Mouse (Mus musculus): ENCODE results near the gene Gdf3.
A peak's percentile ranks its signal among the peaks of the same experiment; 100 is the strongest.
"Not testable (repeated sequence)": the region's sequence is repeated elsewhere in the genome, so short reads cannot be mapped to it uniquely, and the experiment has no call there.

The Gdf3 gene

GRCm38 (mm10) chr6:122609771-122610170 lies at the start of gene Gdf3:
TSS of gene Gdf3 (minus strand) at chr6:122610087.
- DNase-seq (ENCODE audit: low read depth), result no peak

DNA sequence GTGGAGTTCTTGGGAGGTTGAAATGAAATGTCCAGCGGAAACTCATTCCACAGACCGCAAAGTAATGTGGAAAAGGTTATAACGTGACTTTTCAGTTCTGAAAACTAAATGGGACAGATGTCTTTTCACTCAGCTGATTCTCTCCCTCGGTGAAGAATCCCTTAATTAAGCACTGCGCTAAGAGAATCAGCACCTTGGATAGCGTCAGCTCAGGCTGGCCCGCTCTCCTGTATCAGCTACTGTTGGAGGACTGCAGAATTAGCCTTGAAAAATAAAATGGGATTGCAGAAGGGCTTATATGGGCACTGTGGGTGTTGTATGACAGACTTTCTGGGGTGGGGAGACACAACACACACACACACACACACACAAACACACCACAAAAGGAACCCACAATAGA lies 49.7 kb upstream of the Gdf3 start:
- DNase-seq (ENCODE audit: low read depth), result peak; percentile 41

DNA sequence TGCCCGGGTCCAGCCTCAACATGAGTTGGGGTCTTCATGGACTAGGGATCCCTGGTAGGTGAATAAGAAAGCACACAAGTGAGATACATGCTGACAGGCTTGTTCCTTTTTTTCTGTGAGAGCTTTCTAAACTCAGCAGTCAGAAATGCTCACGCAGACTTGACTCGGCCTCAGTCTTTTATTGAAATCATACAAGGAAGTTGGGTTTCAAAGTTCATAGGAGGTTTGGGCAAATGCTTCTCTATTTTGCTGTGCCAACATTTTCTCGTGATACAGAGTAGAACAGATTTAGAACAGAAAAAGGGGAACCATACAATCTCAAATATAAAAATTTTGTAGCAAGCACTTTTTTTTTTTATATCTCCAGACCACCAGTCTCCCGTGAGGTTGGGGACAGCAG lies 47.7 kb upstream of the Gdf3 start:
- DNase-seq (ENCODE audit: low read depth), result no peak

DNA sequence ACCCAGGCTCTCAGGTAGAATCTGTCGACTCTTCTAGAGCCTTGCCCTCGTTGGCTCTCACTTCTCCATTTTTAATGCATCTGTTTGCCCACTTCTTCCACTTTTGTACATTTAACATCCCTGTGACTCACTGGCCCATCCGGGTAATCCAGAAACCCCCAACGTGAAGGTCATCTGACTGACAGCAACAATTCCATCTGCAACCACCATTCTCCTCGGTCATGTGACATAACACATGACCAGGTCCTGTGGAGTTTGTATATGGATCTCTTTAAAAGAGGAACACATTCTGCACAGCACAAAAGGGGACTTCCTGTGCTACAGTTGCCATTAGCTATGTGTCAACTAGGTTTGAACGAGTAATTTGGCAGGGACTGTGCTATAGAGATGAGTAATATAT lies 44.4 kb upstream of the Gdf3 start:
- DNase-seq (ENCODE audit: low read depth), result no peak

DNA sequence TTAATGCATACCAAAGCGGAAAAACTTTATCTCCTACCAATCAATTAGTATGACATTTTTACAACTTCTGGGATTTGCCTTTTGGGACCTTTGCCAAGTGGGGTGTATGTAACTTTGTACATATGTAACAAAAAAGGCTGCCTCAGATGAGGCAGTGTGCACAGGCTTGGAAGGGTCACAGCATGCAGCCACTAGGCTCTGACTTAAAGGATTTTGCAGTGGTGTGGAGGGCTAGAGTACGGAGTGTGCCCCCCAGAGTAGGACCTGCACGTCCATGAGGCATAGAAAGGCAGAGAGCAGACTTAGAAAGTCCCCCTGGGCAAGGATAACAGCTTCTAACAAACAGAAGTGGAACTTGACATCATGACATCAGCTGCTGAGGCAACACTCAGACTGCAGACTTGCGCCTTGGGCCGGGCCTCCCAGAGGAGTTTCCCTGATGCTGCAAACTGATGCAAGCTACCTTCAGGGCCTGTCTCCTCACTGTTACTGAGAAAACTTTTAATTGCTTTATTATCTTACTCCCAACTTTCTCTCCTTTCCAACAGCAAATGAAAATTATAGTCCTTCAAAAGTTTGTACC lies 40.6 kb upstream of the Gdf3 start:
- no peak for DNase-seq (ENCODE audit: low read depth)

DNA sequence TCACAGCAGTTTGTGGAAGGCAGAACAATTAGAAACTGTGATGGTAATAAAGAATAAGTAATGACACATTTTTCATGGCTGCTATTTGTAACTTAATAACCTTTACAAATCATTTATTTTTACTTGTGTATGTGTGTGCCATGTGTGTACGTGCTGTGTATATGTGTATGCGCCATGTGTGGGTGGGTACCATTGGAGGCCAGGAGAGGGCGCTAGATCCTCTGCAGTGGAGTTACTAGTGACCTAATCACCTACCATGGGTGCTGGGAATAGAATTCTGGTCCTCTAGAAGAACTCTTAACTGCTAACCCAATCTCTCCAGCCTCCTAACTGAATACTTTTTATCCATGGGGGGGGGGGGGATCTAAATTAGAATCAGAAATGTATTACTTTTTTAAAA lies 40.0 kb upstream of the Gdf3 start:
- DNase-seq (ENCODE audit: low read depth), result no peak

DNA sequence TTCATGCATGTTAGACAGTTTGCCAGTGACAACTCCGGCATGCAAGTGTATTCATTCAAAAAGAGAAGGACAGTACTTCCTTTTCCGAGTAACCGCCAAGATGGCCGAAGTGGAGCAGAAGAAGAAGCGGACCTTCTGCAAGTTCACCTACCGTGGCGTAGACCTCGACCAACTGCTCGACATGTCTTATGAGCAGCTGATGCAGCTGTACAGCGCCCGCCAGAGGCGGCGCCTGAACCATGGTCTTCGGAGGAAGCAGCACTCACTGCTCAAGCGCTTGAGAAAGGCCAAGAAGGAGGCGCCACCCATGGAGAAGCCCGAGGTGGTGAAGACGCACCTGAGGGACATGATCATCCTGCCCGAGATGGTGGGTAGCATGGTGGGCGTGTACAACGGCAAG lies 34.3 kb upstream of the Gdf3 start:
- not testable (repeated sequence) for DNase-seq (ENCODE audit: low read depth)

GRCm38 (mm10) chr6:122637566-122637965 lies 27.7 kb upstream of the Gdf3 start:
- not testable (repeated sequence) for DNase-seq (ENCODE audit: low read depth)

DNA sequence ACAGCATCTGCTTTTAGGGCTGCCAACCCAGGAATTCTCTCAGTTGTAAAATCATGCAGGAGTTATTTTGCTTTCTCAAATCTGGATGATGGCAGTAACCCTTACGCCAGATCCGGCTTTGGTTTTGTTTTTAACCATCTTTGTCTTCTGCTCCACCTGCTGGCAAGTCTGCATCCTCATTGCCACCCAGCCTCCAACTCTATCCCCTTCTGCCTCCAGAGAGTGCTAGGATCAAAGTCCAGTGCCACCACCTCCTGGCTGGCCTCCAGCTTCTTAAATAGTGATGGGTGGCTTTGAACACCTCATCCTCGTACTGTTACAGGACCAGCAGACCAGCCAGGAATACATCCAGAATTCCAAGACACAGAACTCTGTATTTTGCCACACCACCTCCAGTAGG lies 26.8 kb upstream of the Gdf3 start:
- DNase-seq (ENCODE audit: low read depth), result no peak

DNA sequence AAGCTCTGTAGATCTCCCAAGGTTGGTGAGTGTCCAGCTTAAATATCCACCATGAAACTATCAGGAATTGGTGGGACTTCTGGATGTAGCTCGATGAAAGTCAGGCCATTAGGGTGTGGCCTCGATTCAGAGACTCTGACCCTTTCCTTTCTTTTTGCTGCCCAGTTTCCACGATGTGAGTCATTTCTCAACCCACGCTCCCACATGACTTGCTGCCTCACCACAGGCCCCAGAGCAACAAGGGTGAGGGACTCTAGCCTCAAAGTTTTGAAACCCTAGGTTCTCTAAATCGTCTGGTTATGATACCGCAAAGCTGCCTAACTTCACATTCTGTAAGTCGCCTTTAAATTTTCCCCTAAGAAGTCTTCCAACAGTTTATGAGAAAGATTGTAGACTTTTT lies 25.4 kb upstream of the Gdf3 start:
- no peak for DNase-seq (ENCODE audit: low read depth)

DNA sequence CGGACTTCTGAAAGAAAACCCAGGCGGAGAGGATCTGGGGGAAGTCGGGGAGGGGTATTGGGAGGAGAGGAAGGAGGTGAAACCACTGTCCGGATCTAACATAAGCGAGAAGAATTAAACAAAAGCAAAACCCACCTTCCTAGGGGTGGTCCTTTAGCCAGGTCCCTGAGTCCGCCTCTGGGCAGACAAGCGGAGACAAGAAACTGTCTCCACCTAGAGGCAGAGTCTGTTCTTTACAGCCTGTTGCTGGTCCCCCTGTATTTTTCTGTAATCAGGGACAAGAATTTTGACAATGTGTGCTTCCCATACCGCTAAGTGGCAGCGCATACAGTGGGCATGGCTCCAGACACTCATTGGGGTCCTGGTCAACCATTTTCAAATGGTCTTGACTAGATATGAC lies 23.5 kb upstream of the Gdf3 start:
- peak; percentile 19 for DNase-seq (ENCODE audit: low read depth)

DNA sequence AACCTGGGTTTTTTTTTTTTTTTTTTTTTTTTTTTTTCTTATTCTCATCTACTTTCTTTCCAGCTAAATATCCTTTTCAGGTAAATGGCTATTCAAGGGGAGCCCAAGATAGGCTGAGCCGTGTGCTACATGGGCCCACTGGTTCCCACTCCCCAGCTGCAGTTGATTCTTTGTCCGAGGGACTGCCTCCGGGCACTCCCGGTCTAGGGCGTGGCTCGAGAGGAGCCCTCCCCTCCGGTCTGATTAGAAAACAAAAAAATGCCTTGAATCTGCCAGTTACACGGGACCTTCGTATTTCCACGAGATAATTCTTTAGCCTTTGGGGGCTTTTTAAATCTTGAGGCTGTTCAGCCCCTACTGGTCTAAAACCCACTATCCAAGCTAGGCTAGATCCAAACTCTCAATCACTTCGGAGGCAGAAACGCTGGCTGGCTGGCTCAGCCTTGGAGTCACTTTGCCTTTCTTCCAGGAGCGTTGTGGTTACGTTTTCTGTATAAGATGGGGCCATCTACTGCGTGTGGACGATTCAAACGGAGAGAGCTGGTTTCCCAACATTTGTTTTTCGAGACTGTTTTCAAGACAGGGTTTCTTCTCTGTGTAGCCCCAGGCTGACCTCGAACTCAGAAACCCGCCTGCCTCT lies 17.7 kb upstream of the Gdf3 start:
- DNase-seq (ENCODE audit: low read depth), result no peak

DNA sequence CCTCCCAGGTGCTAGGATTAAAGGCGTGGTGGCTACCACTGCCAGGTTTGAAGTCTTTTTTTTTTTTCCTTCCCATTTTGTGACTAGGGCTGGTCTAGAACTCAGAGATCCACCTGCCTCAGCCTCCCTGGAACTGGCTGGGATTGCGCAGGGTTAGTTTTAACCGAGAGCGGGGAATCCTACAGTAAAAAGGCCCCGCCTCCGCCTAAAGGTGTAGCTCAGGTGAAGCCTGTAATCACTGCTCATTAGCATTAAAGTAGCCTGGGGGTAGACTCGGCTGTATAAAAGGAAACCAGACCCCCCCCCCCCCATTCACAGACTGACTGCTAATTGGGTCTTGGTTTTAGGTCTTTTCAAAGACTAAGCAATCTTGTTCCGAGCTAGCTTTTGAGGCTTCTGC lies 16.2 kb upstream of the Gdf3 start, which contains the start of gene Dppa3:
Gene Dppa3 (plus strand): TSS at position 301 of the 400 bp plus-strand sequence.
- DNase-seq (ENCODE audit: low read depth), result no peak

GRCm38 (mm10) chr6:122625156-122625555 lies 15.3 kb upstream of the Gdf3 start:
- DNase-seq (ENCODE audit: low read depth), result no peak

- no peak for DNase-seq (ENCODE audit: low read depth)
Observed at GRCm38 (mm10) chr6:122624480-122624879, 14.6 kb upstream of the Gdf3 start.

- no peak for DNase-seq (ENCODE audit: low read depth)
Observed at GRCm38 (mm10) chr6:122621066-122621465, 11.2 kb upstream of the Gdf3 start.

DNA sequence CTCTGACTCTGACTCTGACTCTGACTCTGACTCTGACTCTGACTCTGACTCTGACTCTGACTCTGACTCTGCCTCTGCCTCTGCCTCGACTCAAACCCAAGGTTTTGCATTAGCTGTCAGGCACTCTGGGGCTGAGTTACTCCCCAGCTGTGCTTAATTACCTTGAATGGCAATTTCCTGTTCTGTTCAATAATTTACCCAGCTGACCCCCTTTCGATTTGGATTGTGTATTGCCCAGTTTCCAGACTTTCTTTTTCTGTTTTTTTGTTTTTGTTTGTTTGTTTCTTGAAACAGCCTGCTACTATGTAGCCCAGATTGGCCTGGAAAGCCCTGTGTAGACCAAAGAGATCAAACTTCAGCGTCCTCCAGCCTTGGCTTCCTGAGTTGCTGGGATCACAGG lies 6.1 kb upstream of the Gdf3 start:
- DNase-seq (ENCODE audit: low read depth), result no peak

DNA sequence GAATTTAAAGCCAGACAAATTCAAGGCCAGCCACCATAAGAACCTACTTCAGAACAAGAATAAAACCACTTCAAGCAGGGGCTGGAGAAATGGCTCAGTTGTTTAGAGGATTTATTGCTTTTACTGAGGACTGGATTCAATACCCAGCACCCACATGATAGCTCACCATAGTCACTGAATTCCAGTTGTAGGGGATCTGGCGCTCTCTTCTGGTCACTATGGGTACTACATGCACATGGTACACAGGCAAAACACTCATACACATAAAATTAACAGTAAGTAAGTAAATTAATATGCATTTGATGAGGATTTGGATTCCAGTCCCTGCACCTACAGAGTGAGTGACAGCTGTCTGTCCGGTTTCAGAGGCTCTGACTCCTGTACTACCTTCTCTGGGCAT lies 4.2 kb upstream of the Gdf3 start:
- DNase-seq (ENCODE audit: low read depth), result peak; percentile 66

- no peak for DNase-seq (ENCODE audit: low read depth)
Observed at GRCm38 (mm10) chr6:122612426-122612825, 2.5 kb upstream of the Gdf3 start.

GRCm38 (mm10) chr6:122609377-122609728 lies 534 bp downstream of the Gdf3 start:
- DNase-seq (ENCODE audit: low read depth), result no peak

DNA sequence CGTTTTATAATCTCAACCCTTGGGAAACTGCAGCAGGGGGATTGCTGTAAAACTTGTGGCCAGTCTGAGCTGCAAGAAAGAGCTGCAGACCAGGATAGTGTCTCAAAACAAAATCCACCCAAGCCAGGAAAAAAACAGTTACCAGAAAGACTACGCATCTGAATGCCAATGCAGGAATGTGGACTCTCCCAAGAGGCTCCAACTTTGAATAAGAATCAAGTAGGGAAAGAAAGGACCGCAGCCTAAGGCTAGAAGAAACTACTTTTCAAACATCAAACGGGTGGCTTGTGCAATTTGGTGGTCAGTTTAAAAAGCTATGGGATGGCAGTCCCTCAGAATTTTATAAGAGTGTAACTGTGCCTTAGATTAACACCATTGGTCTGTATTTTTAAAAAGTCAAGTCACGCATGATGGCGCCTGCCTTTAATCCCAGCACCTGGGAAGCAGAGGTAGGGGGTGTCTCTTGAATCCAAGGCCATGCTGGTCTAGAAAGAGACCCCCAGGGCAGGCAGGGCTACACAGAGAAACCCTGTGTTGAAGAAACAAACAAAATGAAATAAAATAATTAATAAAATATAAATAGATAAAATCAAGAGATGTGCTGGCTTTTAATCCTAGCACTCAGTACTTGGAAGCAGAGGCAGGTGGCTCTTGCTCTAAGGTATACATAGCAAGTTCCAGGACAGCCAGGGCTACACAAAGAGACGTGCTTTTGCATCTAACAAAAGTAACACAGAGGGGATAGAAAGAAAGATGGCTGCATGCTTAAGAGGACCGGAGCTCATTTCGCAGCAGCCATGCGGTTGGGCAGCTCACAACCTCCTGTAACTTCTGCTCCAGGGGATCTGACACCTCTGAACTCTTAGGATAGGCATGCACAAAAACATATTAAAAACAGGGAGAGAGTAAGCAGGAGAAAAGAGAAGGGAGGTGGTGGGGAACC lies 1.2 kb downstream of the Gdf3 start:
- DNase-seq (ENCODE audit: low read depth), result no peak

- no peak for DNase-seq (ENCODE audit: low read depth)
Observed at GRCm38 (mm10) chr6:122607700-122608099, 2.2 kb downstream of the Gdf3 start.

- DNase-seq (ENCODE audit: low read depth), result no peak
Observed at GRCm38 (mm10) chr6:122606661-122607060, 3.2 kb downstream of the Gdf3 start.

All from induced T-regulatory cell, adult 2 months (primary cell).